Mouse (Mus musculus) forebrain, embryonic 11.5 days (tissue): ENCODE results near the gene Fmr1nb. TPM values are rescaled to one million over a fixed set of nuclear protein-coding genes. Genes with fewer than 3 reads are reported as not detected.
"Not testable (repeated sequence)": the region's sequence is repeated elsewhere in the genome, so short reads cannot be mapped to it uniquely, and the experiment has no call there.

Experiments used
- ATAC-seq: fragments of 200-750 bp; cut with Nextera tagmentation; replicated peaks from 2 replicates; pipeline ENCODE4 v1.8.0; 2017; ENCODE audit warnings: moderate TSS enrichment; ENCODE audit not compliant: low FRiP score
- DNase-seq: peaks from one replicate; pipeline ENCODE4 v3.0.0-alpha.2; 2017; ENCODE audit warnings: low spot score
- H3K27ac ChIP-seq: fragments of 300-500 bp; sonication (generic); 2 replicates; pipeline ENCODE4 v1.5.1; 2014; ENCODE audit warnings: low read depth, low read length
- H3K27me3 ChIP-seq: fragments of 300-500 bp; sonication (generic); 2 replicates; pipeline ENCODE4 v1.6.1; 2014; ENCODE audit warnings: mild to moderate bottlenecking, low read length, mixed read lengths; ENCODE audit not compliant: control insufficient read depth, insufficient read depth
- H3K36me3 ChIP-seq: fragments of 300-500 bp; sonication (generic); 2 replicates; pipeline ENCODE4 v1.6.1; 2014; ENCODE audit warnings: mild to moderate bottlenecking, low read length, moderate library complexity, mixed read lengths; ENCODE audit not compliant: control insufficient read depth, insufficient read depth
- H3K4me1 ChIP-seq: fragments of 300-500 bp; sonication (generic); replicated peaks from 2 replicates; pipeline ENCODE4 v1.6.1; 2014; ENCODE audit warnings: low read length, mixed read lengths; ENCODE audit not compliant: control insufficient read depth, insufficient read depth
- H3K4me2 ChIP-seq: fragments of 300-500 bp; sonication (generic); 2 replicates; pipeline ENCODE4 v1.6.1; 2014; ENCODE audit warnings: low read depth, mild to moderate bottlenecking, low read length, moderate library complexity, mixed read lengths; ENCODE audit not compliant: severe bottlenecking
- H3K4me3 ChIP-seq: fragments of 300-500 bp; sonication (generic); 2 replicates; pipeline ENCODE4 v1.5.1; 2014; ENCODE audit warnings: low read depth, low read length
- H3K9ac ChIP-seq: fragments of 300-500 bp; sonication (generic); 2 replicates; pipeline ENCODE4 v1.6.1; 2014; ENCODE audit warnings: low read length
- H3K9me3 ChIP-seq: fragments of 300-500 bp; sonication (generic); 2 replicates; pipeline ENCODE4 v1.6.1; 2016; ENCODE audit warnings: low read length, mixed read lengths; ENCODE audit not compliant: control insufficient read depth
- WGBS: fragments of 180-500 bp; shearing (Covaris S2); extraction: QIAGEN DNeasy Blood & Tissue Kit; methylation state at CpG from one replicate; pipeline ENCODE4 v1.1.7; 2014; 5-methylcytosine and 5-hydroxymethylcytosine counted together
- polyA plus RNA-seq: library from polyadenylated mRNA; unstranded; fragments of >200 nt; fragmentation: Nextera tagmentation; extraction: Ambion mirVana; gene quantifications from 2 replicates; pipeline ENCODE4 v1.2.1, GENCODE M21; 2014

The Fmr1nb gene
- polyA plus RNA-seq, result 0.69 TPM in 1 of 2 replicates, not detected in the other

DNA sequence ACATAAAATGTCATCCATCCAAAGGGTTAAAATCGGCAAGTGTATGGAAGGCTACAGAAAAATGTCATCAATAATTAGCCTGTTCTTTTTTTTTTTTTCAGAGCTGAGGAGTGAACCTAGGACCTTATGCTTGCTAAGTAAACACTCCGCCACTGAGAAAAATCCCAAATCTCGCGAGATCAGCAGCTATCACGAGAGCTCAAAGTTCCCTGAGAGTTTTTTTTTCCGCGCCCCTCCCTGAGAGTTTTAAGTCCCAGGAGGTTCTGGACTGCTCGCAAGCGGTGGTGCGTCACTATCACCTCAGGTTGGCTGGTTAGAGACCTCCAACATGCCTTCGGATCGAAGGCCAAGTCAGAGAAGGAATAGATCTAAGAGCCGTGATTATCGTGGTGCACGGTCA lies at the start of gene Fmr1nb:
Gene Fmr1nb (plus strand): TSS at position 234 of the 400 bp plus-strand sequence.
- Histone ChIP-seq H3K9ac (no peak within 1 kb of the TSS), H3K4me1 (no peaks in the 10 kb centered on the region), H3K4me3 (no peak within 1 kb of the TSS), H3K36me3 (no peaks in the 10 kb centered on the region), H3K9me3 (no peaks in the 10 kb centered on the region), H3K4me2 (no peak within 1 kb of the TSS), H3K27ac (no peak within 1 kb of the TSS), H3K27me3 (no peaks in the 10 kb centered on the region)
- 89% methylated on average over 15 of the region's 15 CpGs for WGBS
- no peak for DNase-seq
- no peak for ATAC-seq

DNA sequence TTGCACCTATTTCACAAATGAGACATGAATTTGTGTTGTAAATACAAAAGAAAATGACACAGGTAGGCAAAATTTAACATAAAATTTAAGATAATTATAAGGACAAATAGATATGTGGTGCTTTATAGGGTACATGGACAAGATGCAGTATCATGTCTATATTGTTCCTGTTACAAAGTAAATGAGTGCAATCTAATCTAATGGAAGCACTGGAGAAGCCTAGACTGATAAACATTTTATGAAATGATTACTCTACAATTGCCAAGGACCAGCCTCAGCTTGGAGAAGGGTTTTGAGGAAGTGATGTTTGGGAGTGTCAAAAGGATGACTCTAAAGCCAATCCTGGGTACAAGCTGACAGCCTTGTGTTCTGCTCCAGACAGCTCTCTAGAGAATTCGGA lies 24.7 kb upstream of the Fmr1nb start:
- Histone ChIP-seq H3K36me3 (no peaks in the 10 kb centered on the region), H3K4me1 (no peaks in the 10 kb centered on the region), H3K4me2 (no peak overlapping the region), H3K9ac (no peak overlapping the region), H3K9me3 (no peaks in the 10 kb centered on the region), H3K27me3 (no peaks in the 10 kb centered on the region), H3K27ac (no peak overlapping the region), H3K4me3 (no peak overlapping the region)
- DNase-seq (no peak), ATAC-seq (no peak)
- WGBS, result 72% methylated on average over 1 of the region's 1 CpGs

DNA sequence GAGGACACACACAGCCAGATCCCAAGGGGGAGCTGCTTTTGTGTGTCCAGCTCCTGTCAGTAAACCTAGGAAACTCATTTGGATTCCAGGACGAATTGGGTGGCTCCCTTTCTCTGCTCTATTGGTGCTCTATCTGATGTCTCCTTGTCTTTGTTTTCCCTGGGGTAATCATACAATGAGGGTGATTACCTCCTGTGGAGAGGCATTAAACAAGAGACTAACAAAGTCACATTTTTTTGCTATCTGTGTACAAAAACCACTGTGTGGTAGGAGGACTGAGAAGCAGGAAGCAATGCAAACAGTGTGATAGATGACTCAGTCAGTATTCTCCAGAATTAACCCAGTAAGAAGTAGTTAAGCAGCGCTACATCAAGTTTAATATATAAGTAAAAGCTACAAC lies 21.6 kb upstream of the Fmr1nb start:
- Histone ChIP-seq H3K9ac (no peak overlapping the region), H3K27me3 (no peaks in the 10 kb centered on the region), H3K4me2 (no peak overlapping the region), H3K9me3 (no peaks in the 10 kb centered on the region), H3K36me3 (no peaks in the 10 kb centered on the region), H3K4me1 (no peaks in the 10 kb centered on the region), H3K4me3 (no peak overlapping the region), H3K27ac (no peak overlapping the region)
- 48% methylated on average over 2 of the region's 2 CpGs for WGBS
- DNase-seq (no peak), ATAC-seq (no peak)

DNA sequence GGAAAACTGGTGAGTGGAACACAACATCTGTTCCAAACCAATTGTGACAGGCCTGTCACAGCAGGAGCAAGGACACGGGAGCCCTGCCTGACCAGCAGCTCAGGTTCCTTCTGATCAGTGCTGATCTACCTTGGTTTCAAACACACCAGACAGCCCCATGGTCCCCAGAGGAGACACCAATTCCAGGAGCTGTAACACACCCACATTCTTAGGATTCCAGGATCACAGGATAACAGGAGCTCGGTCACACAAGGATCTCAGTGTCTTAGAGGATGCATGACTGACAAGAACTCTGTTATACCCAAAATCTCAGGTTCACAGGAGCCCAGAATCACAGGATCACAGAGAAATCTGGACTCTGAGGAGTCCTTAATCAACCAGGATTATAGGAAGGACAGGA lies 58.8 kb downstream of the Fmr1nb start:
- not testable (repeated sequence) for ATAC-seq, H3K27me3 ChIP-seq, H3K9me3 ChIP-seq, H3K9ac ChIP-seq, H3K27ac ChIP-seq, H3K4me2 ChIP-seq, H3K4me1 ChIP-seq, H3K4me3 ChIP-seq, H3K36me3 ChIP-seq
- peak; percentile 48 for DNase-seq
- 46% methylated on average over 2 of the region's 2 CpGs for WGBS

DNA sequence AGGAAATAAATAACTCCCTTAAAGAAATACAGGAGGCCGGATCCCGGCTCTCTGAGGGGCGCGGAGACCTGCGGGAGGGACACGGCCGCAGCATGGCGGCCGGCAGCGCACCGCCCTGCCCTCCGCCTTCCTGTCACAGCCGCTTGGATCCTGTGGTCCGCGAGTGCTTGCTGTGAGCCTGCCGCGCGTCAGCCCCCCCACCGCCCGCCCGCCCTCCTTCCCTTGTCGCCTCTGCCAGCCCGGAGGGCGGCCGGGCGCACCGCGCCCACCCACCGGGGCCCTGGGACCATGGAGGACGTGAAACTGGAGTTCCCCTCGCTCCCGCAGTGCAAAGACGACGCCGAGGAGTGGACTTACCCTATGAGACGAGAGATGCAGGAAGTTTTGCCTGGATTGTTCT lies 59.4 kb downstream of the Fmr1nb start, which contains the start of gene Gm14698:
Gene Gm14698 (plus strand): TSS at position 35 of the 400 bp plus-strand sequence.
- Histone ChIP-seq H3K4me2 (peak within 1 kb of the TSS; percentile 31; the same call in 1 of the 2 replicates), H3K4me3 (peak within 1 kb of the TSS; percentile 26)
- not testable (repeated sequence) for H3K4me1 ChIP-seq, H3K9me3 ChIP-seq, H3K27me3 ChIP-seq, H3K36me3 ChIP-seq, H3K27ac ChIP-seq, H3K9ac ChIP-seq
- peak; percentile 91 for ATAC-seq
- DNase-seq, result peak; percentile 48
- 11% methylated on average over 26 of the region's 36 CpGs for WGBS

GRCm38 (mm10) chrX:68839548-68840444 lies 78.2 kb downstream of the Fmr1nb start:
- no peaks in the 10 kb centered on the region for H3K27me3 ChIP-seq
- no peak for DNase-seq
- 21% methylated on average over 5 of the region's 5 CpGs for WGBS
- no peak overlapping the region for H3K4me3 ChIP-seq
- no peaks in the 10 kb centered on the region for H3K36me3 ChIP-seq
- no peaks in the 10 kb centered on the region for H3K9me3 ChIP-seq
- H3K9ac ChIP-seq, result no peak overlapping the region
- ATAC-seq, result peak; percentile 60; the same call in 1 of the 2 replicates
- no peak overlapping the region for H3K4me2 ChIP-seq
- no peak overlapping the region for H3K27ac ChIP-seq
- H3K4me1 ChIP-seq, result no peaks in the 10 kb centered on the region

Other genes starting within 250 kb of the Fmr1nb start
- 66.5 and 81.1 TPM in 2 replicates for gene Fmr1, start 83.3 kb upstream of the Fmr1nb start, polyA plus RNA-seq
- 3.2 and 4.7 TPM in 2 replicates for gene Gm14698, start 59.3 kb downstream of the Fmr1nb start, polyA plus RNA-seq
- gene Gm6812, start 131.2 kb downstream of the Fmr1nb start, polyA plus RNA-seq, result not detected in 2 replicates